Mouse (Mus musculus): Measurements from ENCODE around the gene Msi2.

DNA sequence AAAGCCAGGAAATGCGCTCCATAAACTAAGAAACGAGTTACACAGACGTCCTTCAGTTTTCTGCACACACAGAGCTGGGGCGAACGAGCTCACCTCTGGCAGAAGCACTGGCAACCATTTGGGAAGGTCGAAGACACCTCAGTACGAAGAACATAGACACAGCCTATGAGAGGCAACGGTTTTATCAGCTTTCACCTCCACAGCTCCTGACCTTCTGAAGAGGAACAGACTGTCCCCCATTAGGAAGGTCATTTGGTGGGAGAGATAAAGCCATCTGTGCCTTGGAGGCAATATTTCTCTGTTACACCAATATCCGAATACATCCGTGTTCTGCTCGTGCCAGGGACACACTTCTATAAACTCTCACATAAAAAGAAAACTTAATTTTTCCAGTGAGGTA is 114.9 kb downstream of the Msi2 start:
- no peak for TF ChIP-seq CTCF (IDR thresholded peaks at IDR 0.05; ENCODE audit: control insufficient read depth, insufficient read depth, low read length)
- TF ChIP-seq POLR2A (IDR thresholded peaks at IDR 0.05; ENCODE audit: borderline replicate concordance, control insufficient read depth, low read depth, low read length), result no peak
